Mouse (Mus musculus) cerebellum, adult 9-10 months (tissue): ENCODE data around the gene Gzmf.
A peak's percentile ranks its signal among the peaks of the same experiment; 100 is the strongest.
"Not testable (repeated sequence)": the region's sequence is repeated elsewhere in the genome, so short reads cannot be mapped to it uniquely, and the experiment has no call there.

Experiments
- DNase-seq: peaks from one replicate; pipeline ENCODE4 v3.0.0; 2022

Gzmf gene

DNA sequence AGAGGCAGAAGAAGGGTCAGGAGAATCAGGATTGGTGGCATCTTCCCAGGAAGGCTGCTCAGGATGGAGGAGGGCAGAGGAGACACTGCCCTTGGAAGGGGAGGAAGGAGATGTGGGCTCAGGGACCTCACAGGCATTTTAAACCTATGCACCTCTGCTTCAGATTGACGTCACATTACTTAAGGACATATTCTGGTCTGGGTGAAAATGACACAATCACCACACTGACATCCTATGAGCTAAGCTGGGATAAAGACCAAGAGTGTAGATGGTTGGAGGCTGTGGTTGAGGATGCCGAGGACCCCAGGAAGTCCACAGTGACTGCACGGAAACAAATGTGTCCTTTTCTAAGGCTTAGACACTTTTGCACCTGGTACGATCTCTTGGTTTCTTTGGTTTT is at the start of gene Gzmf:
Gzmf (minus strand) TSS at position 101 of the 400 bp plus-strand sequence.
- DNase-seq: no peak

DNA sequence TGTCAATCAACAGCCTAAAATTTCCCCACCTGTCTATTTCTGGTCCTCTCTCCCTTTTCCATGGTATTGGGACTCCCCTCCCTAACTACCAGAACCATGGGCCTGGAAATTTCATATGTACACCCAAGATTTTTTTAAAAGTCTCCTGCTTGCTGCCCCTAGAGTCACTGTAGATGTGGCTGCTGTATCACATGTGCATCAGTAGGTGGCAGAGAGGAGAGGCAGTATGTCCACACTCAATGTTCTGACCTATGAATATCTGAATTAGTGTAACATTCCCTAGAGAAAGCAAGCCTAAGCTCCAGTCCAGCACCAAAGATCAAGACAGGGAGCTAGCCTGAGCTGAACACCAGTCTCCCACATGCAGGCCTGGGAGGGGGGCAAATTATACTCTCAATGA is 29.2 kb upstream of the Gzmf start:
- DNase-seq: no peak

DNA sequence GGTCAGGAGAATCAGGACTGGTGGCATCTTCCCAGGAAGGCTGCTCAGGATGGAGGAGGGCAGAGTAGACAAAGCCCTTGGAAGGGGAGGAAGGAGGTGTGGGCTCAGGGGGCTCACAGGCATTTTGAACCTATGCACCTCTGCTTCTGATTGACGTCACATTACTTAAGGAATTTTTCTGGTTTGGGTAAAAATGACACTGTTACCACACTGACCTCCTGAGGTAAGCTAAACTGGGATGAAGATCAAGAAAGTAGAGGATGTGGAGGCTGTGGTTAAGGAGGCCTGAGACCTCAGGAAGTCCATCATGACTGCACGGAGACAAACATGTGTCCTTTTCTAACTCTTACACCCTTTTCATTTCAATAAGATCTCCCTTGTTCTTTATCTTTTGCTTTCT is 23.3 kb upstream of the Gzmf start, which contains the start of gene Gzmc:
Gzmc (minus strand) TSS at position 101 of the 400 bp plus-strand sequence.
- DNase-seq: no peak

DNA sequence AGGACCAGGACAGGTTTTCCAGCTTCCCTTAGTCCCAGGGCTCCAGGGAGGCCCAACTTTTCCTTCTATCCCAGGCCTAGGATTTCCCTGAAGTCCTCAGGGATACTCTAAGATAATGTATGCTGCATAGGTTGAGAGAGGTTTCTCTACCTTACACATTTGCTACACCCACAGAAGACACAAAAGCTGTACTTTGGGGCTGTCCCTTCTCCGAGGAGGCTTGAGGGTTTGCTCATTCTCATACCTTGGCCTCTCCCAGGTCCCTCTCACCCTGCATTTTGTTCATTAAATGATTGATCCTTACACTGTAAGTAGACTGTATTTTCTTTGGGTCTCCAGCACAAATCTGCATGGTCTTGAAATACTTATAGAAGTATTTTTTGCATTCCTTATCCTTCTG is 5.6 kb downstream of the Gzmf start:
- no peak for DNase-seq

DNA sequence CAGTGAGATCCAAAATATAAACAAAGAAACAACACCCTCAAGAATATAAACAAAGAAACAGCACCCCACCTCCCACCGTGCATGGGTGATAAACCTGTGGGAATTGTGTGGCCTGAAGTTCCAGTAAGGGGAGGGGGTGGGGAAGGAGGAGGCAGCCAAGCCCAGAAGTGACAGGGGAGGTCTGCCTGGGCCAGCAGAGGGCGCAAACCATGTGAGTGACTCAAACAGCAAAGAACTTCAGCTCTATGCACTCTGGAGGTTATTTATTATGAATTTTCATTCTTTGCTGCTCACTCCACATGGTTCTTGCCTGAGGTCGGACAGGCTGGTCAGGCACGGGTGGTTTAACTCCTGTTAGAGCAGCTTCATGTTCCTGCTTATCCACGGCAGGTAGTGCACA is 6.2 kb downstream of the Gzmf start:
- DNase-seq: not testable (repeated sequence)

DNA sequence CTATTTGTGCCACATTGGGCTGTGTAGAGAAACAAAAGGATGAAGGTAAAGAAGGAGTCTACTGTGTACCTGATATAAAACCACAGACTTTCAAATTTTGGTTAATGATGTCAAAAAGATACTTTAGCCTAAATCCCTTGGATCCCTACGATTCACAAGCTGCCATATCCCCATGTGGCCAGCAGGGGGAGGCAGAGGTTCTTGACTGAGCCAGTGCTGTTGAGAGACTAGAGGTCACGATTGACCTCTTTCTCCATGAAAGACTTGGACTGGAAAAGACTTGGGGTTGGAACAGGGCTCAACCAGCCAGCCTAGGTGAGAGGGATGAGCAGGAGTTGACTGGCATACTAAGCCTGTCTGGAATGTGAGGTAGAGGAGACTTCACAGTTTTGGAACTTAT is 7.2 kb downstream of the Gzmf start:
- DNase-seq: peak; percentile 54

DNA sequence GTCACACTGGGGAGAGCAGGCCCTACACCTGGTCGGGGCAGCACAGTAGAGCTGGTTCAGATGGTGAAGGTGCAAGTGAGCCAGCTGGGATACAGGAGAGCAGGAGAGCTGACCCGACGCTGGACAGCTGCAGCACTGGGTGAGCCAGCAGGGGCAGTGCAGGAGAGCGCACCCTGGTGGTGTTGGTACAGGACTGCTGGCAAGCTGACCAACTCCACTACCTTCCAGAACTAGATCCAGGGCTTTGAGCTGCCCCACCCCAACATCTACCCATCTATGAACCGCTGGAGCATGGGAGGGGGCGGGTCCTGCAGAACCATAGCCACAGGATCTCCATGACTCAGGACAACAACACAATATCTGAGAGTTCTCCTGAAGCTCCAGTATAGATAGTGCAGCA is 24.3 kb downstream of the Gzmf start:
- DNase-seq: no peak

DNA sequence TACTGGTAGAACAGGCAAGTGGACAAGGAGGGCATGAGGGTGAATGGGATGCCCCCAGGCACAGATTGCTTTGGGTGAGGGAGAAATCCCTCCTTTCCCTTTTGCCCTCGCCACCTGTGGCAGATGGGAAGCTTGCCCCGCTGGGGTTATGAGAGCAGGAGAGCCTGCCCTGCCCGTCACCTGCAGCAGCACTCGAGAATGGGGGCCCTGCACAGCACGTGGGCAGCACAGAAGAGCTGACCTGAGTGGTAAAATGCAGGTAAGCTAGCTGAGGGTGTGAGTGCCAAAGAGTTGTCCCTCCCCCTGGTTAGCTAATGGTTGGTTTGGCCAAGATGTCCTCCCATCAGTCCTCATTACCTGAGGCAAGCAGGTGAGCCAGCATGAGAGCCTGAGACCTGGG is 24.7 kb downstream of the Gzmf start:
- no peak for DNase-seq

DNA sequence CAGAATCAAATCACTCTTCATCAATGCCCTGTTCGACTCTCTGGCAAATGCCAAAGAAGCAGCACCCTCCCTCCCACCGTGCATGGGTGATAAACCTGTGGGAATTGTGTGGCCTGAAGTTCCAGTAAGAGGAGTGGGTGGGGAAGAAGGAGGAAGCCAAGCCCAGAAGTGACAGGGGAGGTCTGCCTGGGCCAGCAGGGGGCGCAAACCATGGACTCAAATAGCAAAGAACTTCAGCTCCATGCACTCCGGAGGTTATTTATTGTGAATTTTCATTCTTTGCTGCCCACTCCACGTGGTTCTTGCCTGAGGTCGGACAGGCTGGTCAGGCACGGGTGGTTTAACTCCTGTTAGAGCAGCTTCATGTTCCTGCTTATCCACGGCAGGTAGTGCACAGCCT is 33.6 kb downstream of the Gzmf start:
- DNase-seq: not testable (repeated sequence)

DNA sequence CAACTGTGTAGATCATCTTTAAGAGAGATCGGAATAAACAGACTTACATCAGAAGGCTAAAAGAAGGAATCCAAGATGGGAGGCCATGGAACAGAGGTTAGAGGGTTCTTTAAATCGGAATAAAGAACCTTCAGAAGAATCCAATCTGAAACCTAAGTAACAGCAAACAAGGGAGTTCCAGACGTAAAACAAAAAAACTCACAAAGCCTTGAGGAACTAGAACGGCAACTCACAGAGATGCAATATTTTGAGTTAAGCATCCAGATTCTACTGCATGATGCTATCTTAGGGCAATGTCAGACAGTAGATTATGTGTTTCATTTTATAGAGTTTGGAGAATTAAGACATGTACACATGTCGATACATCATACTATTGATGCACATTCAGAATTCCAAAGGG is 36.7 kb downstream of the Gzmf start, which contains the start of gene Gzmn:
Gzmn (minus strand) TSS at position 101 of the 400 bp plus-strand sequence.
- no peak for DNase-seq

DNA sequence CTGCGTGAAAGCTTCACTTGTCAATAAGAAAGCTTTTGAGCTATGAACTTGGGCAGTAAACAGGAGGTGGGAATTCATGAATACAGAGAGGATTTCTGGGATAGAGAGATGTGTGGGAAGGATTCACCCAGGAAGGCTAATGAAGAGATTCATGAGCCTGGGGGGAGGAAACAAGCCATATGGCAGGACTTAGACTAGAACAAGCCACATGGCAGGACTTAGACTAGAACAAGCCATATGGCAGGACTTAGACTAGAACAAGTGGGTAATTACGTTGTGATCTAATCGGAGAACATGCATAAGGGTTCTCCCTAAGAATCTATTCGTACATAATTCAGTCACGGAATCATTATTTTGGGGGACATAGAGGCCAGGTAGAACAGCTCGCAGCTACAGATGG is 37.8 kb downstream of the Gzmf start:
- peak; percentile 71 for DNase-seq

DNA sequence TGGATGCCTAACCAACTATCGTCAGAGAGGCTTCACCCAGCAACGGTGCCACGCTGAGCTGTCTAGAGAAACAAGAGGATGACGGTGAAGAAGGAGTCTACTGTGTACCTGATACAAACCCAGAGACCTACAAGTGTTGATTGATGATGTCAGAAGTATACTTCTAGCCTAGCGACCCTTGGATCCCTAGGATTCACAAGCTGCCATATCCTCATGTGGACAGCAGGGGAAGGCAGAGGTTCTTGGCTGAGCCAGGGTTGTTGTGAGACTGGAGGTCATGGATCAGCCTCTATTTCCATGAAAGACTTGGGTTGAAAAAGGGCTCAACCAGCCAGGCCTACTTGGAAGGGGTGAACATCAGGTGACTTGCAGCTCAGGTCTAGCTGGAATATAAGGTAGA is 38.5 kb downstream of the Gzmf start:
- DNase-seq: no peak

DNA sequence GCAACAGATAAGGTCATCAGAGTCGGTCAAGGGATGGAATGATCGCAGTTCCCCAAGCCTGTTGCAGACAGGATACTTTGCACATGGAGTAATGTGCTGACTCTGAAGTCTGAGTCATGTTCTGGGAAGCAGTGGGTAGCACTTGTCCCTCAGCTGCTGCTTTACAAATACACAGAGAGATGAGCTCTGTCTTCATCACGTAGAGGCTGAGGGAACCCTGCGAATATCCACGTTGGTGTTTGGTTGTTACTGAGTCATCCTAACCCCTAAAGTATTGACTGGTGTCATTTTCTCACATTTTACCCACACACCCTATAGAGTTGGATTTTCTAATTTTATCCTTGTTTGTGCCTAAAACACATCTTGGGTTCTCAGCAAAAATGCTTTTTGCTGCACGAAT is 43.2 kb downstream of the Gzmf start:
- no peak for DNase-seq

DNA sequence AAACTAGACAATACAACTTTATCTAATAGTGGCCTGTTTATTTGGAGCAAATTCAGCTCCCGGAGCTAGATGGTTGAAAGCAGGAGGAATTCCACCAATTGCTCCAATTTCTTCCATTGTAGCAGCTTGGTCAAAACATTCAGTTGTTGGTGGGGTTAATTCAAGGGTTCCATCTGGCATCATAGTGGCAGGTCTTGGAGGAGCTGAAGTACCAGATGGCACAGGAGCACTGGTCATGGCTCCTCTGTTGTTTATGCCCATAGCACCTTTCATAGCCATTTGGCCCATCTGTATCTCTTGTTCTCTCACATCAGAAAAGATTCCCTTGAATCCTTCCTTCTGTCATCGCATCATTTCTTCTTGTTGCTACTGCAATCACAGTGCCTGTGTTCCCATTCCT is 49.1 kb downstream of the Gzmf start:
- peak; percentile 85 for DNase-seq

DNA sequence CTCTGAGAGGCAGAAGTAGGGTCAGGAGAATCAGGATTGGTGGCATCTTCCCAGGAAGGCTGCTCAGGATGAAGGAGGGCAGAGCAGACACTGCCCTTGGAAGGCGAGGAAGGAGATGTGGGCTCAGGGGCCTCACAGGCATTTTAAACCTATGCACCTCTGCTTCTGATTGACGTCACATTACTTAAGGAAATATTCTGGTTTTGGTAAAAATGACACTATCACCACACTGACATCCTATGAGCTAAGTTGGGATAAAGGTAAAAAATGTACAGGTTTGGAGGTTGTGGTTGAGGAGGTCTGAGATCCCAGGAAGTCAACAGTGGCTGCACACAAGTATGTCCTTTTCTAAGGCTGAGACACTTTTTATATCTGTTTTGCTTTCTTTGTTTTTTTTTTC is 51.7 kb downstream of the Gzmf start, which contains the start of gene Gzmg:
Gzmg (minus strand) TSS at position 101 of the 400 bp plus-strand sequence.
- DNase-seq: not testable (repeated sequence)

DNA sequence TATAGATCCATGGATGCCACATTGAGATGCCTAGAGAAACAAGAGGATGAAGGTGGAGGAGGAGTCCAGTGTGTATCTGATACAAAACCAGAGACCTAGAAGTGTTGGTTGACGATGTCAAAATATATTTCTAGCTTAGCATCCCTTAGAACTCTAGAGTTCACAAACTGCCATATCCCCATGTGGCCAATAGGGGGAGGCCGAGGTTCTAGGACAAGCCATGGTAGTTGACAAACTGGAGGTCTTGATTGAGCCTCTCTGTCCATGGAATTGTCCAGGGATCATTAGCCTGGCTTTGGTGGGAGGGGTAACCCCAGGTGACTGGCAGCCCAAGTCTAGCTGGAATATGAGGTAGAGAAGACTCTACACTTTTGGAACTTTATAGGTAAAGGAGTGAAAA is 55.9 kb downstream of the Gzmf start:
- no peak for DNase-seq
